Mouse (Mus musculus): ENCODE results near the gene Fgfr2. TPM values are rescaled to one million over a fixed set of nuclear protein-coding genes. Genes with fewer than 3 reads are reported as not detected.
A peak's percentile ranks its signal among the peaks of the same experiment; 100 is the strongest.

The Fgfr2 gene
- polyA plus RNA-seq, 1 experiment = 1.7 TPM

DNA sequence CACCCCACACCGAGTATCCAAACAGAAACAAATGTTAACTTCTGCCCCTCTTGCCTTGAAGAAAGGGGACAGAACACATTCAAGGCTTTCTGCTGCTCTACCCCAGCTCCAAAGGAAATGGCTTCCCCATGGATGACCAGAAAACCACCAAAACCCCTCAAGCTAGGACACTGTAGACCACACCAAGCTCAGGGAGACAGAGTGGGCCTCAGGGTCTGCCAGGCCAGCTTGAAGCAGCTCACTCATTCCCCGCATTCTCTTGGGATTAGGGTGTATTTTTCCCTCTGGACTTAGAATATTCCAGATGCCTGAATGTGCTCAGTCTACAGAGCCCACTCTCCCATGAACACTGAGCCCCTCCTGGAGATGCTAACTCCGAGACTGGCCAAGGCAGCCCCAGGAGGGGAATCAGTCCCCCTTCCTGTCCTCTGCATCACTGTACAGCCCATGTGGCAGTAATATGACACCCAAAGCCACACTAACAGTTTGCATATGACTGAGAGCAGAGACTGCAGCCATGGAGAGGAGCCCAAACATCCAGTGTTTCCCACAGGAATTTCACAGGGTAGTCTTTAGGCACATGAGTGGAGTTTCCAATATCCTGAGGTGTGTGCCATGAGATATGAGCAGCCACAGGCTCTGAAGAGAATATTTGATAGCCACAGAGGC, 2824.1 kb downstream of the Fgfr2 start:
- H3K4me3 ChIP-seq (ENCODE audit: insufficient read depth, poor library complexity, severe bottlenecking) = no peak overlapping the region
- no peaks in the 10 kb centered on the region for H3K27me3 ChIP-seq (ENCODE audit: control insufficient read depth, insufficient read depth, insufficient read length)
- no peaks in the 10 kb centered on the region for H3K79me2 ChIP-seq (ENCODE audit: control insufficient read depth, insufficient read depth)
- H3ac ChIP-seq (ENCODE audit: control insufficient read depth, insufficient read length, low read depth) = no peak overlapping the region
- no peaks in the 10 kb centered on the region for H3K79me3 ChIP-seq (ENCODE audit: low read depth)
- H3K36me3 ChIP-seq (ENCODE audit: control insufficient read depth, insufficient read depth) = no peaks in the 10 kb centered on the region
- TF ChIP-seq CTCF (IDR thresholded peaks at IDR 0.05; ENCODE audit: control insufficient read depth, insufficient read depth, insufficient read length) (no peak), FOSL1 (IDR thresholded peaks at IDR 0.05; ENCODE audit: insufficient read depth, low read length, poor library complexity, severe bottlenecking) (no peak), MAX (IDR thresholded peaks at IDR 0.05) (no peak), MYOD1 (IDR thresholded peaks at IDR 0.05; ENCODE audit: control insufficient read depth, insufficient read length, low read depth) (no peak), MYOG (IDR thresholded peaks at IDR 0.05; ENCODE audit: control insufficient read depth, extremely low read depth, insufficient read length) (no peak), USF1 (IDR thresholded peaks at IDR 0.05; ENCODE audit: low read depth) (no peak), CEBPB (IDR thresholded peaks at IDR 0.05; ENCODE audit: low read depth) (no peak)

DNA sequence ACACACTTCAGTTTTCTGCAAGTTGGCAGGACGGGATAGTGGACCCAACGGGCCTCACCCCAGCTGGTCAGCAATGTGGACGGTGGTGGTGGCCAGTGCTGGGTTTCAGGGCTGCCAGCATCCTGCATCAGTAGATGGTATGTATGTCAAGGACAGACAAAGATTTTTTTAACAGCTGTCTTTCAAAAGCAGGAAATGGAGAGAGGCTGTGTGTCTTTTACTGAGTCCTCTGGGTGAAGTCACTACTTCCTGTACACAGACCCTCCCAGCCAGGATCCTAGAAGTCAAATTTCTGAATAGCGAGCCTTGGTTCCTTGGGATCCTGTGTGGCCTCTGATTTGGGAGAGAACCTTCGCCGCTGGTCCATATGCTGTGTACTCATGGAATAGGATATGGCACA, 2832.0 kb downstream of the Fgfr2 start:
- TF ChIP-seq MYOD1 (IDR thresholded peaks at IDR 0.05; ENCODE audit: control insufficient read depth, insufficient read length, low read depth) (no peak), FOSL1 (IDR thresholded peaks at IDR 0.05; ENCODE audit: insufficient read depth, low read length, poor library complexity, severe bottlenecking) (no peak), USF1 (IDR thresholded peaks at IDR 0.05; ENCODE audit: low read depth) (no peak), MAX (IDR thresholded peaks at IDR 0.05) (no peak), CTCF (IDR thresholded peaks at IDR 0.05; ENCODE audit: control insufficient read depth, insufficient read depth, insufficient read length) (no peak), CEBPB (IDR thresholded peaks at IDR 0.05; ENCODE audit: low read depth) (no peak)
- Histone ChIP-seq H3K4me3 (ENCODE audit: insufficient read depth, poor library complexity, severe bottlenecking) (no peak overlapping the region), H3K79me3 (ENCODE audit: low read depth) (no peaks in the 10 kb centered on the region), H3K79me2 (ENCODE audit: control insufficient read depth, insufficient read depth) (no peaks in the 10 kb centered on the region), H3ac (ENCODE audit: control insufficient read depth, insufficient read length, low read depth) (no peak overlapping the region), H3K27me3 (ENCODE audit: control insufficient read depth, insufficient read depth, insufficient read length) (peaks cover 10% of the 10 kb centered on the region), H3K36me3 (ENCODE audit: control insufficient read depth, insufficient read depth) (no peaks in the 10 kb centered on the region)

DNA sequence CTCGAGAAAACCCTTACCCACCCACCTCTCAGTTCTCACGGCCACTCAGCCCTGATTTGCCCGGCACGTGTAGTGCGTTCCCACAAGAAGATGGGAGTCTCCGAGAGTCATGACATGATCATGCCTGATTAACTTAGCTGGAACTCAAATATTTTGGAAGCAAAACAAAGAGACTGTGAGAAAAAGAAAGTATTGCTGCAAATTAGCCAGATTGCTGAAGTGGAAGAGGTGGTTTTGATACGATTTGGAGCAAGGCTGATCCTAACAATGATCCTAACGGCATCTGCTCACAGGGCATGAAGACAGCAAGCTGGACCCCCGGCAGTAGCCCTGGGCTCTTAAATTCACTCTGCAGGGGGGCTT, 2833.7 kb downstream of the Fgfr2 start:
- Histone ChIP-seq H3K36me3 (ENCODE audit: control insufficient read depth, insufficient read depth) (no peaks in the 10 kb centered on the region), H3K4me3 (ENCODE audit: insufficient read depth, poor library complexity, severe bottlenecking) (no peak overlapping the region), H3K27me3 (ENCODE audit: control insufficient read depth, insufficient read depth, insufficient read length) (peaks cover 10% of the 10 kb centered on the region), H3K79me2 (ENCODE audit: control insufficient read depth, insufficient read depth) (no peaks in the 10 kb centered on the region), H3ac (ENCODE audit: control insufficient read depth, insufficient read length, low read depth) (no peak overlapping the region), H3K79me3 (ENCODE audit: low read depth) (no peaks in the 10 kb centered on the region)
- TF ChIP-seq USF1 (IDR thresholded peaks at IDR 0.05; ENCODE audit: low read depth) (no peak), CTCF (IDR thresholded peaks at IDR 0.05; ENCODE audit: control insufficient read depth, insufficient read depth, insufficient read length) (no peak), FOSL1 (IDR thresholded peaks at IDR 0.05; ENCODE audit: insufficient read depth, low read length, poor library complexity, severe bottlenecking) (no peak), MYOD1 (IDR thresholded peaks at IDR 0.05; ENCODE audit: control insufficient read depth, insufficient read length, low read depth) (no peak), CEBPB (IDR thresholded peaks at IDR 0.05; ENCODE audit: low read depth) (no peak), MAX (IDR thresholded peaks at IDR 0.05) (no peak), MYOG (IDR thresholded peaks at IDR 0.05; ENCODE audit: control insufficient read depth, extremely low read depth, insufficient read length) (no peak)

DNA sequence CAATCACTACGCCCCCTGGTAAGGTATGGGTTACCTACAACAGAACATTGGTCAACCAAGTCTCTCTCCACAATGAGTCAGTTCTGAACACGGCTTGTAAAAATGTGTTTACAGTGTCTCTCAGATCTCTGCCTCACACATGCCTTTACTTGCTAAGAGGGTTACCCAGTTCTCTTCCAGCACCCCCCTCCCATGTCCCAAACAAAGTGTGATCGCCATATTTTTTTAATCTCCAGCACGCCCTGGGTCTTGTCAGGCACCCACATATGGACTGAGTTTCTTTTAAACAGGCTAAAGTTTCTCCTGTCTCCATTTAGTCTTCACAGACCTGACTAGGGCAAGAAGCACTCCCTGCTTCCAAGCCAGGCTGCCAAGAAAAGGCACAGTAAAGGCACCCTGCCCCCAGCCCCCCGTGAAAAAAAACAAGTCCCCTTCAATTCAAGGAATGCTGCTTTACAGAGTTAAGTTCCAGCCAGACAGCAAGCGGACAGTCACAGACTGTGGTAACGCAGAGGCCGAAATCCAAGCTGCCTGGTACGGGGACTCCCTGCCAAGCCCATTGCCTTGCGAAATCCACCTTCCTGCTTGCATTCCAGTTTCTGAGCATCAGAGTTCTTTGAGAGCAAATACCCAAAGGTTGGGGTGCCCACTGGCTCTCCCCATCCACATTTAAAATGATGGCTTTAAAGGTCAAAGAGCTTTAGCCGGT, 2834.3 kb downstream of the Fgfr2 start:
- Histone ChIP-seq H3K4me3 (ENCODE audit: insufficient read depth, poor library complexity, severe bottlenecking) (no peak overlapping the region), H3K79me2 (ENCODE audit: control insufficient read depth, insufficient read depth) (no peaks in the 10 kb centered on the region), H3ac (ENCODE audit: control insufficient read depth, insufficient read length, low read depth) (no peak overlapping the region), H3K79me3 (ENCODE audit: low read depth) (no peaks in the 10 kb centered on the region), H3K36me3 (ENCODE audit: control insufficient read depth, insufficient read depth) (no peaks in the 10 kb centered on the region), H3K27me3 (ENCODE audit: control insufficient read depth, insufficient read depth, insufficient read length) (peaks cover 10% of the 10 kb centered on the region)
- peak; percentile 25 for TF ChIP-seq CEBPB (IDR thresholded peaks at IDR 0.05; ENCODE audit: low read depth)
- no peak for TF ChIP-seq FOSL1 (IDR thresholded peaks at IDR 0.05; ENCODE audit: insufficient read depth, low read length, poor library complexity, severe bottlenecking)

DNA sequence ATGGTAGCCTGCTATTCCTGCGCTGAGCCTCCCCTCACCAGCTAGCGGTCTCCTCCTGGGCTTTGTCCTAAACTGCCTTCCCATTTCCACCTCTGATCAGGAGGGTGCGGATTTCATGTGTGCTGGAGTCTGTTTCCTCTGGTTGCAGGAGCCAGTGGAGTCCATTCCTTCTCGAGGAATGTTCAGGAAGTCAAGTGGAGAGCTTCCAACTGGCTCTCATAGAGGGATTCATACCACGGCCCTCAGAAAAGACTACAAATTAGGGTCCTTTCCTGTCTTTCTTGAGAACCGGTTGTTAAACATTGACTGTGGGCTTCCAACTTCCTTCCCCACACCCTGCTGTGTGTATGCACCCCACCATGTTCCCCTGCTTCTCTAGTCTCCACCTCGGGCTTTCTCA, 2834.9 kb downstream of the Fgfr2 start:
- Histone ChIP-seq H3K27me3 (ENCODE audit: control insufficient read depth, insufficient read depth, insufficient read length) (peaks cover 10% of the 10 kb centered on the region), H3K36me3 (ENCODE audit: control insufficient read depth, insufficient read depth) (no peaks in the 10 kb centered on the region), H3K4me3 (ENCODE audit: insufficient read depth, poor library complexity, severe bottlenecking) (no peak overlapping the region), H3K79me3 (ENCODE audit: low read depth) (no peaks in the 10 kb centered on the region), H3ac (ENCODE audit: control insufficient read depth, insufficient read length, low read depth) (no peak overlapping the region), H3K79me2 (ENCODE audit: control insufficient read depth, insufficient read depth) (no peaks in the 10 kb centered on the region)
- TF ChIP-seq MYOG (IDR thresholded peaks at IDR 0.05; ENCODE audit: control insufficient read depth, extremely low read depth, insufficient read length) = no peak
